Mouse (Mus musculus): ENCODE measurements around the gene Mdh2.

GRCm38 (mm10) chr5:135829381-135829780 lies 51.1 kb downstream of the Mdh2 start:
- TF ChIP-seq CTCF (IDR thresholded peaks at IDR 0.05; ENCODE audit: low read depth), result no peak
- no peak for TF ChIP-seq EP300 (optimal IDR thresholded peaks at IDR 0.05)

Measured in stomach, postnatal 0 days (tissue).